Mouse (Mus musculus) ES-E14 (cell line): ENCODE results near the gene Pmch. TPM values are rescaled to one million over a fixed set of nuclear protein-coding genes. Genes with fewer than 3 reads are reported as not detected.

ENCODE experiments used
- DNase-seq: peaks from one replicate; pipeline ENCODE4 v3.0.0-alpha.2; 2013; ENCODE audit warnings: low read depth, low spot score
- H3K27ac ChIP-seq: 2 replicates; pipeline ENCODE4 v1.5.1; 2012; ENCODE audit warnings: low read depth, mild to moderate bottlenecking, low read length, moderate library complexity, mixed read lengths; ENCODE audit not compliant: poor library complexity, insufficient read depth, severe bottlenecking
- H3K36me3 ChIP-seq: 2 replicates; pipeline ENCODE4 v1.6.1; 2012; ENCODE audit warnings: mild to moderate bottlenecking, low read length, moderate library complexity, mixed read lengths; ENCODE audit not compliant: control insufficient read depth, poor library complexity, insufficient read depth, severe bottlenecking
- H3K4me1 ChIP-seq, 2 experiments: fragments of 150-350 bp in 1 of 2; sonication (generic) in 1 of 2; 2 replicates each; pipeline ENCODE4 v1.6.1; 2012; ENCODE audit warnings: low read length in 2 of 2, mild to moderate bottlenecking in 1 of 2, mixed read lengths in 1 of 2; ENCODE audit not compliant: control insufficient read depth in 2 of 2, insufficient read depth in 2 of 2, poor library complexity in 1 of 2
- H3K4me3 ChIP-seq, 2 experiments: fragments of 150-350 bp in 1 of 2; sonication (generic) in 1 of 2; 2 replicates each; pipeline ENCODE4 v1.5.1; 2012; ENCODE audit warnings: low read length in 2 of 2, low read depth in 1 of 2, mild to moderate bottlenecking in 1 of 2, mixed read lengths in 1 of 2; ENCODE audit not compliant: insufficient read depth in 1 of 2, poor library complexity in 1 of 2, severe bottlenecking in 1 of 2
- H3K9ac ChIP-seq: 2 replicates; pipeline ENCODE4 v1.6.1; 2012; ENCODE audit warnings: low read depth, mild to moderate bottlenecking, low read length, mixed read lengths; ENCODE audit not compliant: poor library complexity, insufficient read depth, severe bottlenecking
- H3K9me3 ChIP-seq: fragments of 150-350 bp; sonication (generic); 2 replicates; pipeline ENCODE4 v1.6.1; 2012; ENCODE audit warnings: low read depth, mild to moderate bottlenecking, low read length; ENCODE audit not compliant: control insufficient read depth, insufficient read depth
- CHD2 ChIP-seq: IDR thresholded peaks from 2 replicates; pipeline ENCODE4 v1.6.1; 2014; ENCODE audit warnings: mild to moderate bottlenecking, low read depth, low read length, inconsistent platforms
- HCFC1 ChIP-seq: IDR thresholded peaks from 2 replicates; pipeline ENCODE4 v1.6.1; 2012; ENCODE audit warnings: low read length, inconsistent platforms, borderline replicate concordance; ENCODE audit not compliant: insufficient read depth
- MAFK ChIP-seq: IDR thresholded peaks from 2 replicates; pipeline ENCODE4 v1.6.1; 2014; ENCODE audit warnings: mild to moderate bottlenecking, low read depth, low read length, inconsistent platforms; ENCODE audit not compliant: insufficient read depth
- ZC3H11A ChIP-seq: IDR thresholded peaks from 2 replicates; pipeline ENCODE4 v1.6.1; 2012; ENCODE audit warnings: low read depth, mild to moderate bottlenecking, inconsistent platforms, low read length, borderline replicate concordance
- ZNF384 ChIP-seq: IDR thresholded peaks from 2 replicates; pipeline ENCODE4 v1.6.1; 2012; ENCODE audit warnings: low read depth, low read length, inconsistent platforms
- in situ Hi-C, 2 experiments: fragments of 600-800 bp; cut with MboI; formaldehyde crosslinking; loops; one replicate each; pipeline ENCODE4 v1.15.1; 2025; ENCODE audit warnings: low sequenced_read_pairs in 2 of 2, inconsistent platforms in 1 of 2; ENCODE audit not compliant: unreplicated experiment in 2 of 2
- total RNA-seq: library from RNA; depleted of rRNA; stranded (reverse); fragments of 300-350 nt; gene quantifications from 2 replicates; pipeline ENCODE4 v1.2.3, GENCODE M21; 2012; rRNA removed

Pmch gene
- total RNA-seq, 1 experiment: not detected

DNA sequence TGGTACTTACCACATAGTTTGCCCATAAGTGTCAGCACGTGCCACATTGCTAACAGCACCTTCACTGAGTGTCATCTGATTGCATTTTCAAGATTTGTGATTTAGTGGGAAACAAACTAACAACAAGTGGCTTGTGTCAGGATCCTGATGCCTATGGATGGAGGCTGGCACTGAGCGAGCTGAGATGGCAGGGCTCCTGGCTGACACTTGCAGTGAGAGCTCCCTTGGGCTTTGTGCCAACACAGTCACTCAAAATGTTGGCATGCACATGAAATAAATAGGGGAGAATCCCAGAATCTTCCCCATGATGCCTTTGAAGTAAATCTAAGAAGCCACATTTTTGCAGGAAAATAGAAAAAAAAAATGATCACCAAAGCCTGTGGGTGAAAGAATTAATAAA, 22.4 kb downstream of the Pmch start:
- no peak for DNase-seq
- Histone ChIP-seq H3K9me3 (no peaks in the 10 kb centered on the region), H3K27ac (no peak overlapping the region), H3K4me1 (no peaks in the 10 kb centered on the region), H3K9ac (no peak overlapping the region), H3K36me3 (no peaks in the 10 kb centered on the region; the same call in none of the 2 replicates), H3K4me3 (no peak overlapping the region)
- no peak for TF ChIP-seq MAFK
- in situ Hi-C loops: no loop called here

GRCm38 (mm10) chr10:88119721-88120120, 28.8 kb downstream of the Pmch start:
- H3K9me3 ChIP-seq: no peaks in the 10 kb centered on the region
- H3K4me1 ChIP-seq: no peaks in the 10 kb centered on the region
- no peak overlapping the region for H3K9ac ChIP-seq
- H3K36me3 ChIP-seq: no peaks in the 10 kb centered on the region; the same call in 1 of the 2 replicates
- in situ Hi-C loops: no loop called here
- no peak overlapping the region for H3K27ac ChIP-seq
- DNase-seq: no peak
- H3K4me3 ChIP-seq: no peak overlapping the region
- TF ChIP-seq ZNF384 (no peak), MAFK (no peak), CHD2 (no peak), ZC3H11A (no peak), HCFC1 (no peak)

GRCm38 (mm10) chr10:88135630-88136029, 44.8 kb downstream of the Pmch start:
- H3K4me3 ChIP-seq: no peak overlapping the region
- H3K27ac ChIP-seq: no peak overlapping the region; the same call in 1 of the 2 replicates
- no peak for DNase-seq
- no peaks in the 10 kb centered on the region for H3K4me1 ChIP-seq
- no peak for TF ChIP-seq CHD2
- TF ChIP-seq ZC3H11A: no peak
- no peak for TF ChIP-seq ZNF384
- TF ChIP-seq HCFC1: no peak
- no peak for TF ChIP-seq MAFK
- in situ Hi-C loops: no loop called here
- no peaks in the 10 kb centered on the region for H3K9me3 ChIP-seq
- H3K9ac ChIP-seq: no peak overlapping the region
- no peaks in the 10 kb centered on the region; the same call in 1 of the 2 replicates for H3K36me3 ChIP-seq

Other genes starting within 250 kb of the Pmch start
- gene Igf1, start 232.8 kb upstream of the Pmch start, total RNA-seq: 0.40 TPM in 1 of 2 replicates, not detected in the other
- gene Parpbp, start 55.9 kb downstream of the Pmch start, total RNA-seq: 19.4 TPM in 2 replicates
- gene Nup37, start 55.9 kb downstream of the Pmch start, total RNA-seq: 53.9 and 69.3 TPM in 2 replicates
- gene Washc3, start 110.0 kb downstream of the Pmch start, total RNA-seq: 25.8 and 39.9 TPM in 2 replicates